In the genomic region with DNA sequence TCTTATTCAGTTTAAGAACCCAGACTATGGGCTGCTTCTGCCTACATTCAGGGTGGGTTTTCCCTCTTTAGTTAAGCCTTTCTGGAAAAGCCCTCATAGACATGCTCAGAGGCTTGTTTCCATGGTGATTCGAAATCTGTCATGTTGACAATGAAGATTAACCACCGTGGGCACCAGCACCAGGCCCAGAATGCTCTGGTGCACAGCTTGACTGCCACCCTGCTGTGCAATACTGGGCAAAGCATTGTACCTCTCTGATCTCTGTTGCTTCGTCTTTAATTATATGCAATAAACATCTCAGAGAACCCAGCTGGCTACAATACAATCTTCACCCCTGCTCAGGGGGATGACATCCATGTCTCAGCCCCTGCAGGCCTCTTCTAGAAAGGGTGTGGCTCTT, we compare ENCODE assay signal across 17 mouse cellular contexts.
DNase-seq lines count a peak whose midpoint lies in the region; ATAC-seq lines count a peak whose summit lies in the region.
"Had no signal": no experiment of that assay in that cellular context is flagged by ENCODE, and none has a peak within 500 bp of the region (broad histone marks: within the 10 kb centered on the region; RNA-seq: fewer than 3 reads in every experiment).

No protein-coding gene starts in this region.

- DNase-seq in forebrain, embryonic 11.5 days (ENCODE audit: low spot score) = no peak
- DNase-seq in R1 (ENCODE audit: low read depth, low spot score) = peak; percentile 69
- DNase-seq in spleen, postnatal 10 days (ENCODE audit: low spot score in 2 of 2) = no peak
- no peak for DNase-seq in heart, embryonic 10.5 days (ENCODE audit: low spot score)
- DNase-seq: adrenal gland, adult 2 months; cerebellum, adult 2 months; gastrocnemius, postnatal 36 days; kidney, adult 9 months; lung, embryonic 14.5 days; right cerebral cortex, postnatal 25 days; thymus, postnatal 4 days had no signal

- H3K9ac ChIP-seq in forebrain, embryonic 11.5 days (ENCODE audit: low read length) = no peak overlapping the region
- no peak overlapping the region for H3K9ac ChIP-seq in forebrain, embryonic 15.5 days (replicated peaks)
- no peak overlapping the region for H3K9ac ChIP-seq in hindbrain, embryonic 13.5 days
- no peak overlapping the region for H3K9ac ChIP-seq in midbrain, embryonic 15.5 days
- H3K9ac ChIP-seq in kidney, embryonic 14.5 days (ENCODE audit: low read depth, low read length) = no peak overlapping the region
- H3K9ac ChIP-seq: hindbrain, embryonic 15.5 days; lung, embryonic 14.5 days had no signal

- no peaks in the 10 kb centered on the region for H3K9me3 ChIP-seq in forebrain, embryonic 11.5 days (ENCODE audit: control insufficient read depth, low read length)
- no peaks in the 10 kb centered on the region for H3K9me3 ChIP-seq in forebrain, embryonic 15.5 days
- no peaks in the 10 kb centered on the region for H3K9me3 ChIP-seq in hindbrain, embryonic 13.5 days
- no peaks in the 10 kb centered on the region for H3K9me3 ChIP-seq in midbrain, embryonic 15.5 days
- H3K9me3 ChIP-seq in kidney, embryonic 14.5 days (ENCODE audit: control insufficient read depth, low read length) = no peaks in the 10 kb centered on the region
- no peaks in the 10 kb centered on the region for H3K9me3 ChIP-seq in heart, embryonic 10.5 days
- H3K9me3 ChIP-seq: hindbrain, embryonic 15.5 days had no signal

- H3K4me1 ChIP-seq in forebrain, embryonic 11.5 days (replicated peaks; ENCODE audit: control insufficient read depth, insufficient read depth, low read length) = no peaks in the 10 kb centered on the region; the same call in 1 of the 2 replicates
- H3K4me1 ChIP-seq in forebrain, embryonic 15.5 days = no peaks in the 10 kb centered on the region
- peaks cover 22% of the 10 kb centered on the region for H3K4me1 ChIP-seq in hindbrain, embryonic 13.5 days (replicated peaks)
- peaks cover 7% of the 10 kb centered on the region for H3K4me1 ChIP-seq in midbrain, embryonic 15.5 days
- no peaks in the 10 kb centered on the region for H3K4me1 ChIP-seq in kidney, embryonic 14.5 days (ENCODE audit: control insufficient read depth, insufficient read depth, low read length)
- no peaks in the 10 kb centered on the region; the same call in 1 of the 2 replicates for H3K4me1 ChIP-seq in heart, embryonic 10.5 days

- no peak overlapping the region for H3K27ac ChIP-seq in forebrain, embryonic 11.5 days (ENCODE audit: low read depth, low read length)
- no peak overlapping the region for H3K27ac ChIP-seq in forebrain, embryonic 15.5 days (replicated peaks)
- 0 out of 2 replicates have a peak overlapping the region, but pooled peaks have one; percentile 23 for H3K27ac ChIP-seq in hindbrain, embryonic 13.5 days
- no peak overlapping the region for H3K27ac ChIP-seq in midbrain, embryonic 15.5 days
- no peak overlapping the region for H3K27ac ChIP-seq in kidney, embryonic 14.5 days (ENCODE audit: low read depth, low read length)
- H3K27ac ChIP-seq in heart, embryonic 10.5 days = no peak overlapping the region
- H3K27ac ChIP-seq: hindbrain, embryonic 15.5 days; macrophage had no signal

- no peaks in the 10 kb centered on the region for H3K27me3 ChIP-seq in forebrain, embryonic 11.5 days (ENCODE audit: control insufficient read depth, insufficient read depth, low read length)
- H3K27me3 ChIP-seq in forebrain, embryonic 15.5 days = no peaks in the 10 kb centered on the region
- peaks cover 13% of the 10 kb centered on the region; the same call in 1 of the 2 replicates for H3K27me3 ChIP-seq in hindbrain, embryonic 13.5 days
- H3K27me3 ChIP-seq in midbrain, embryonic 15.5 days (replicated peaks) = no peaks in the 10 kb centered on the region
- H3K27me3 ChIP-seq in kidney, embryonic 14.5 days (ENCODE audit: control insufficient read depth, insufficient read depth, low read length) = no peaks in the 10 kb centered on the region
- H3K27me3 ChIP-seq in heart, embryonic 10.5 days (ENCODE audit: insufficient read depth, poor library complexity, severe bottlenecking) = 0 out of 2 replicates have a peak, but pooled peaks cover 12% of the 10 kb centered on the region
- H3K27me3 ChIP-seq: hindbrain, embryonic 15.5 days had no signal

- no peak overlapping the region for H3K4me3 ChIP-seq in forebrain, embryonic 11.5 days (ENCODE audit: low read depth, low read length)
- no peak overlapping the region for H3K4me3 ChIP-seq in forebrain, embryonic 15.5 days
- no peak overlapping the region for H3K4me3 ChIP-seq in hindbrain, embryonic 13.5 days
- H3K4me3 ChIP-seq in midbrain, embryonic 15.5 days = no peak overlapping the region
- no peak overlapping the region for H3K4me3 ChIP-seq in kidney, embryonic 14.5 days (ENCODE audit: low read length)
- no peak overlapping the region for H3K4me3 ChIP-seq in heart, embryonic 10.5 days
- H3K4me3 ChIP-seq: hindbrain, embryonic 15.5 days had no signal

- no peaks in the 10 kb centered on the region for H3K36me3 ChIP-seq in forebrain, embryonic 11.5 days (ENCODE audit: control insufficient read depth, insufficient read depth, low read length)
- no peaks in the 10 kb centered on the region for H3K36me3 ChIP-seq in forebrain, embryonic 15.5 days
- no peaks in the 10 kb centered on the region for H3K36me3 ChIP-seq in hindbrain, embryonic 13.5 days
- no peaks in the 10 kb centered on the region for H3K36me3 ChIP-seq in midbrain, embryonic 15.5 days (replicated peaks)
- H3K36me3 ChIP-seq in kidney, embryonic 14.5 days (ENCODE audit: control insufficient read depth, insufficient read depth, low read length) = no peaks in the 10 kb centered on the region
- H3K36me3 ChIP-seq in heart, embryonic 10.5 days = no peaks in the 10 kb centered on the region
- H3K36me3 ChIP-seq: hindbrain, embryonic 15.5 days had no signal

- 25% methylated on average over 3 of the region's 3 CpGs for WGBS in forebrain, embryonic 11.5 days
- 22% methylated on average over 3 of the region's 3 CpGs for whole genome bisulfite sequencing in forebrain, embryonic 15.5 days
- WGBS in hindbrain, embryonic 13.5 days = 24% methylated on average over 3 of the region's 3 CpGs
- 15% methylated on average over 3 of the region's 3 CpGs for WGBS in midbrain, embryonic 15.5 days
- 53% methylated on average over 3 of the region's 3 CpGs for WGBS in kidney, embryonic 14.5 days
- 54% methylated on average over 3 of the region's 3 CpGs for WGBS in heart, embryonic 10.5 days

- peak; percentile 60; the same call in 1 of the 2 replicates for ATAC-seq in forebrain, embryonic 11.5 days (replicated peaks; ENCODE audit: low FRiP score)
- ATAC-seq in forebrain, embryonic 15.5 days (replicated peaks) = no peak
- ATAC-seq in hindbrain, embryonic 13.5 days (ENCODE audit: low FRiP score) = 0 out of 2 replicates have a peak, but pooled peaks have one; percentile 30
- ATAC-seq in midbrain, embryonic 15.5 days (replicated peaks) = peak; percentile 24; the same call in 1 of the 2 replicates
- ATAC-seq in kidney, embryonic 14.5 days (ENCODE audit: low FRiP score, low TSS enrichment) = no peak

- no peak overlapping the region for H3K4me2 ChIP-seq in forebrain, embryonic 11.5 days (ENCODE audit: low read depth, low read length, severe bottlenecking)
- no peak overlapping the region for H3K4me2 ChIP-seq in forebrain, embryonic 15.5 days (replicated peaks)
- H3K4me2 ChIP-seq in hindbrain, embryonic 13.5 days = no peak overlapping the region
- H3K4me2 ChIP-seq in midbrain, embryonic 15.5 days = no peak overlapping the region
- H3K4me2 ChIP-seq in kidney, embryonic 14.5 days (replicated peaks; ENCODE audit: low read depth, low read length) = no peak overlapping the region
- H3K4me2 ChIP-seq: hindbrain, embryonic 15.5 days; lung, embryonic 14.5 days had no signal

Comparison
In these comparisons a context has a peak if more than half of its experiments do, and no peak if none do; other contexts are left out.
1. ATAC-seq: peak in forebrain, embryonic 11.5 days (single experiment), hindbrain, embryonic 13.5 days (single experiment) and midbrain, embryonic 15.5 days (single experiment); none in forebrain, embryonic 15.5 days (single experiment) and kidney, embryonic 14.5 days (single experiment).